Mouse (Mus musculus) kidney, embryonic 16.5 days (tissue): Measurements from ENCODE around the gene Fam25c. TPM values are rescaled to one million over a fixed set of nuclear protein-coding genes. Genes with fewer than 3 reads are reported as not detected.

Experiments used
- ATAC-seq: fragments of 200-750 bp; cut with Nextera tagmentation; 2 replicates; pipeline ENCODE4 v1.8.0; 2017; ENCODE audit warnings: moderate TSS enrichment; ENCODE audit not compliant: low FRiP score, low TSS enrichment
- H3K27ac ChIP-seq: fragments of 300-500 bp; sonication (generic); 2 replicates; pipeline ENCODE4 v1.5.1; 2014; ENCODE audit warnings: low read length
- H3K27me3 ChIP-seq: fragments of 300-500 bp; sonication (generic); 2 replicates; pipeline ENCODE4 v1.6.1; 2014; ENCODE audit warnings: low read length, control low read depth, mixed read lengths; ENCODE audit not compliant: insufficient read depth
- H3K36me3 ChIP-seq: fragments of 300-500 bp; sonication (generic); 2 replicates; pipeline ENCODE4 v1.6.1; 2014; ENCODE audit warnings: low read length, control low read depth, mixed read lengths; ENCODE audit not compliant: insufficient read depth
- H3K4me1 ChIP-seq: fragments of 300-500 bp; sonication (generic); 2 replicates; pipeline ENCODE4 v1.6.1; 2014; ENCODE audit warnings: low read length, control low read depth, mixed read lengths; ENCODE audit not compliant: insufficient read depth
- H3K4me2 ChIP-seq: fragments of 300-500 bp; sonication (generic); replicated peaks from 2 replicates; pipeline ENCODE4 v1.6.1; 2014; ENCODE audit warnings: low read depth, low read length
- H3K4me3 ChIP-seq: fragments of 300-500 bp; sonication (generic); 2 replicates; pipeline ENCODE4 v1.5.1; 2014; ENCODE audit warnings: mild to moderate bottlenecking, low read length
- H3K9ac ChIP-seq: fragments of 300-500 bp; sonication (generic); replicated peaks from 2 replicates; pipeline ENCODE4 v1.6.1; 2014; ENCODE audit warnings: low read length
- H3K9me3 ChIP-seq: fragments of 300-500 bp; sonication (generic); 2 replicates; pipeline ENCODE4 v1.6.1; 2016; ENCODE audit warnings: low read length, control low read depth
- WGBS: fragments of 180-500 bp; shearing (Covaris S2); extraction: QIAGEN DNeasy Blood & Tissue Kit; methylation state at CpG from one replicate; pipeline ENCODE4 v1.1.7; 2014; 5-methylcytosine and 5-hydroxymethylcytosine counted together
- polyA plus RNA-seq: library from polyadenylated mRNA; unstranded; fragments of >200 nt; fragmentation: Nextera tagmentation; extraction: Ambion mirVana; gene quantifications from 2 replicates; pipeline ENCODE4 v1.2.1, GENCODE M21; 2015

Fam25c gene
- polyA plus RNA-seq, 1 experiment from 2014 or later = 1.1 TPM

DNA sequence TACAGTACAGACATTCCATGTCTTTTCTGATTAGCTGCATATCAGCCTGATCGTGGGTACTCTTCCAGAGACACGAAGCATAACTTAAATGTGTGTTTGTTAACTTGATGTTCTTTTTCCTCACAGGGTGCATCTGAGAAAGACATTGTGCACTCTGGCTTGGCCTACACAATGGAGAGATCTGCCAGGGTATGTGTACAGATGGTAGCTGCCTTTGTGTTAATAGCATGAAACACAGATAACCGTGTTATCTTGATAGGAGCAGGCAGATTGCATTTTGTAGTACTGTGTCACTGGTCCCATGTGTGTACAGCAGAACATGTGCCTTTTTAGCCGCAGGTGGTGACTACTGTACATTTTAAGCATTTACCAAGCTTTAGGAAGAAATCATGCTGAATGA, 13.2 kb downstream of the Fam25c start:
- H3K4me3 ChIP-seq = no peak overlapping the region
- 94% methylated on average over 4 of the region's 4 CpGs for WGBS
- H3K36me3 ChIP-seq = peaks cover 51% of the 10 kb centered on the region
- H3K27ac ChIP-seq = no peak overlapping the region
- no peak overlapping the region for H3K4me2 ChIP-seq
- no peaks in the 10 kb centered on the region for H3K4me1 ChIP-seq
- no peaks in the 10 kb centered on the region for H3K27me3 ChIP-seq
- no peak overlapping the region for H3K9ac ChIP-seq
- no peaks in the 10 kb centered on the region for H3K9me3 ChIP-seq
- ATAC-seq = no peak

DNA sequence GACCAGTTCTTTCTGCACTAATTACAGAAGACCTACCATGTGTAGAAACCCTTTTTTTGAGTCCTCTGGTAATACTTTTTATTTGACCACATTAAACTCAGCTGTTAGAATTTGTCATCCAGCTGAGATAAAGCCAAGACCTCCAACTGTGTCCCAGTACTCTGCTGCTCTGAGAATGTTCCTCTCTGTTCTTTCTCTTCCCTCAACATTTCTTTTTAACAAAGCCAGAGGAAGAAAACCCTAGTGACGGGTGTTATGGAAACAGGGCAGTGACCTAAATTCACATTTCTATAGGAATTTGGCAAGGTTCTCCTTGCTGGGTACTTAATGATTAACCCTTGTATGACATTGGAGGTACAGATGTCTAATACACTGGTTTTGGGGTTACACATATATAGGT, 15.8 kb downstream of the Fam25c start:
- Histone ChIP-seq H3K36me3 (peaks cover 76% of the 10 kb centered on the region), H3K27me3 (no peaks in the 10 kb centered on the region), H3K4me1 (no peaks in the 10 kb centered on the region), H3K4me2 (no peak overlapping the region), H3K9me3 (no peaks in the 10 kb centered on the region), H3K4me3 (no peak overlapping the region), H3K9ac (no peak overlapping the region), H3K27ac (no peak overlapping the region)
- 89% methylated on average over 1 of the region's 1 CpGs for WGBS
- ATAC-seq = no peak

DNA sequence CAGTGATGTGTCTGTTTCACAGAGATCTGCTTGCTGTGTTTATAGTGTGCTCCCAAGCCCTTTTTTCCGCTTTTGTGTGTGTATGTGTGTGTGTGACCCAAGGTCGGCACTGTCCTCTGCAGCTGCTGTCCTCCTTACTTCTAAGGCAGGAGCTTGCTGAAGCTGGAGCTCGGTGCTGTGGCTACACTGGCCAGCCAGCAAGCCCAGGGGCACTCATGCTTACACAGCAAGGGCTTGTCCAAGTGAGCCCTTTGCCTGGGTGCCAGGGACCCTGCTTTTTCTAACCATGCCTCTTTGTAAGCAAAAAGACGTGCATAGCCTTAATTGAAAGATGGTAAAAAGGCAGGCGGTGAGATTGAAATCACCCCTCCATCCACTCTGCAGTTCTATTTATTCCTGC, 22.8 kb downstream of the Fam25c start:
- H3K9me3 ChIP-seq = no peaks in the 10 kb centered on the region
- no peak overlapping the region for H3K9ac ChIP-seq
- WGBS = 86% methylated on average over 5 of the region's 5 CpGs
- H3K4me2 ChIP-seq = no peak overlapping the region
- H3K4me1 ChIP-seq = no peaks in the 10 kb centered on the region
- no peak for ATAC-seq
- H3K27ac ChIP-seq = no peak overlapping the region
- H3K27me3 ChIP-seq = no peaks in the 10 kb centered on the region
- H3K4me3 ChIP-seq = no peak overlapping the region
- H3K36me3 ChIP-seq = peaks cover 73% of the 10 kb centered on the region

DNA sequence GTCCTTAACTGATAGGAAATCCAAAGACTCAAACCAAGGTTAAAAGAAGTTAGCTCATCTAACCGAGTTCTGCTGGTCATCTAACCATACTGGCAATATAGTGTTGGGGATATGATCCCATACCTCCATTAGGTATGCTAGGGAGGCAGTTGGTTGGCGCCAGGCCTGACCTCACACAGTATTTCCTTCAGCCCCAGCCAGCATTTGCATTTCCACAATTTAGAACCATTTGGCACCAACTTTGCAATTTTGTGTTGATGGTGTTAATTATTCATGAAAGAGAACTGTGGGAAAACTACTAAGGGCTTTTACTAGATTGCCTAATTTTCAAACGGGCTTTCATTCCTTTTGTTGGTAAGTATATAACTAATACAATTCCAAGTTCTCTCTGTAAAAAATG, 23.3 kb downstream of the Fam25c start:
- Histone ChIP-seq H3K27me3 (no peaks in the 10 kb centered on the region), H3K4me2 (no peak overlapping the region), H3K9ac (no peak overlapping the region), H3K4me1 (no peaks in the 10 kb centered on the region), H3K4me3 (no peak overlapping the region), H3K27ac (no peak overlapping the region), H3K9me3 (no peaks in the 10 kb centered on the region), H3K36me3 (peaks cover 68% of the 10 kb centered on the region)
- WGBS = 88% methylated on average over 3 of the region's 3 CpGs
- no peak for ATAC-seq

DNA sequence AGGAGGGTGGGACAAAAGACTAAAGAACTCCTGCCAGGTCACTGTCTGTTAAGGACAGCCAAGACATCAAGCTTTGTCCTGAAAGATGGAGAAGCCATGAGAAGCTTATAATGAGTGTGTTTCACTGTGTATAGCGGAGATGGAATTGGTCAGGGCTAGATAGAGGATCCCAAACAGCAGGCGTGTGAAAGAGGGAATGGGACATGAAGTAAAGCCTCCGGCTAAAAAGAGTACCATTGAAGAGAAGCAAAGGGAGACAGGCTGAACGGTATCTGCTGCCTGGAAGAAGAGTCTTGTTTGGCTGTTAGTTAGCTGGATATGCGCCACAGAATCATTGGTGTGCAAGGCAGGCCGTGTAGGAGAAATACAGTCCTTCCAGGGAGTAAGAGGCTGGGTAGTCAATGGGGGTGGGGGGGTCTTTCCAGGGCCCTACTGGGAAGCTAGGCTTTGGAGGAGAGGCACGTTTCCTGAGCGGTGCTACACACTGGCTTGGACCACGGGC, 24.5 kb downstream of the Fam25c start:
- Histone ChIP-seq H3K4me1 (no peaks in the 10 kb centered on the region), H3K4me3 (no peak overlapping the region), H3K27me3 (no peaks in the 10 kb centered on the region), H3K4me2 (no peak overlapping the region), H3K9ac (no peak overlapping the region), H3K27ac (no peak overlapping the region), H3K9me3 (no peaks in the 10 kb centered on the region), H3K36me3 (peaks cover 56% of the 10 kb centered on the region)
- 95% methylated on average over 9 of the region's 9 CpGs for WGBS
- no peak for ATAC-seq

DNA sequence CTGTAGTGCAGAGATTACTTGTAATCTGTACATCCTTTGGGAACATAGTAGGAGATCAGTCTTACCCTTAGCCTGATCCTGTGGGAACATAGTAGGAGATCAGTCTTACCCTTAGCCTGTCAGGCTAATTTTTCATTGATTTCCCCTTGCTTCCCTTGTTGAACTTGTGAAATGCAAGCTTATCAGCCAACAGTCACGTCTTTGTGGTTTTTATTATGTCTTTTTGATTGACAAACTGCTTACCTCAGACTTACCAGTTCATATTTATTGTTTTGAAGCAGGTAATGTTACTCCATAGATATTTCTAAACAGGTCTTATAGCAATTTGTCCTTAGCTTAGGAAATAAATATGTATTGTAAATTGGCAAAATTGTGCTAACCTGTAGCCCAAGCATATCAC, 27.6 kb downstream of the Fam25c start:
- Histone ChIP-seq H3K9ac (no peak overlapping the region), H3K36me3 (peaks cover 53% of the 10 kb centered on the region), H3K4me2 (no peak overlapping the region), H3K9me3 (no peaks in the 10 kb centered on the region), H3K4me3 (no peak overlapping the region), H3K27ac (no peak overlapping the region), H3K4me1 (no peaks in the 10 kb centered on the region), H3K27me3 (no peaks in the 10 kb centered on the region)
- WGBS = 86% methylated on average over 1 of the region's 1 CpGs
- no peak for ATAC-seq

DNA sequence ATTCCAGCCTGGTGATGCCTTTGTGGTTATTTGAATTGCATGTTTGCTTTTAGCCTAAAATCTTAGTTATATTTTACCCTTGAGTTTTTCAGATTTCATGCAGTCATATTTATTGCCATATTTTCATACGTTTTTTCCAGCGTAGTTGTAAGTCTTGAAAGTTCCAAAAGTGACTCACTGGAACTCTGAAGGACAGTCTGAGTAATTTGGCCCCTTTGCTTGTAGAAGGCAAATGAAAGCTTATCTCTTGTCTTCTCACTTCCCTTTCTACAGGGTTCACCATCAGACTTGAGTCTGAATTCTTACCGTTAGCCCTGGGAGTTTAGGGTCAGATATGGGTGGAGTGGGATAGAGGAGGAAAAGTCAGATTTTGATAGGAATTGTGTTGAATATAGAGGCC, 28.6 kb downstream of the Fam25c start:
- 91% methylated on average over 3 of the region's 3 CpGs for WGBS
- no peak overlapping the region for H3K4me2 ChIP-seq
- peaks cover 49% of the 10 kb centered on the region for H3K36me3 ChIP-seq
- no peak overlapping the region for H3K9ac ChIP-seq
- no peaks in the 10 kb centered on the region for H3K4me1 ChIP-seq
- H3K9me3 ChIP-seq = no peaks in the 10 kb centered on the region
- ATAC-seq = no peak
- no peak overlapping the region for H3K4me3 ChIP-seq
- no peaks in the 10 kb centered on the region for H3K27me3 ChIP-seq
- H3K27ac ChIP-seq = no peak overlapping the region

DNA sequence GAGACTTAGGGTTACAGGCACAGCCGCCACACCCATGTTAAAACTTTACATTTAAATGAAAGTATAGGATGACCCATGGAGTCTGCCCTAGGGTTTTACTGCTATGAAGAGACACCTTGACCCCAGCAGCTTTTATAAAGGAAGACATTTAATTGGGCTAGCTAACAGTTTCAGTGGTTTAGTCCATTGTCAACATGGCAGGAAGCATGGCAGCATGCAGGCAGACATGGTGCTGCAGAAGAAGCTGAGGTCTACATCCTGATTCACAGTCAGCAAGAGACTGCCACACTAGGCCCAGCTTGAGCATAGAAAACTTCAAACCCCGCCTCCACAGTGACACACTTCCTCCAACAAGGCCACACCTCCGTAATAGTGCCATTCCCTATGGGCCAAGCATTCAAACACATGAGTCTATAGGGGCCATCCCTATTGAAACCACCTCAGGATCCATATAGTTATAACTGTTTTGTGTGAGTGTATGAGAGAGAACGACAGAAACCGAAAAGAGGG, 31.6 kb downstream of the Fam25c start:
- Histone ChIP-seq H3K9me3 (no peaks in the 10 kb centered on the region), H3K9ac (no peak overlapping the region), H3K36me3 (peaks cover 38% of the 10 kb centered on the region), H3K4me3 (no peak overlapping the region), H3K4me2 (no peak overlapping the region), H3K4me1 (no peaks in the 10 kb centered on the region), H3K27me3 (no peaks in the 10 kb centered on the region), H3K27ac (no peak overlapping the region)
- 93% methylated on average over 5 of the region's 5 CpGs for WGBS
- no peak for ATAC-seq

DNA sequence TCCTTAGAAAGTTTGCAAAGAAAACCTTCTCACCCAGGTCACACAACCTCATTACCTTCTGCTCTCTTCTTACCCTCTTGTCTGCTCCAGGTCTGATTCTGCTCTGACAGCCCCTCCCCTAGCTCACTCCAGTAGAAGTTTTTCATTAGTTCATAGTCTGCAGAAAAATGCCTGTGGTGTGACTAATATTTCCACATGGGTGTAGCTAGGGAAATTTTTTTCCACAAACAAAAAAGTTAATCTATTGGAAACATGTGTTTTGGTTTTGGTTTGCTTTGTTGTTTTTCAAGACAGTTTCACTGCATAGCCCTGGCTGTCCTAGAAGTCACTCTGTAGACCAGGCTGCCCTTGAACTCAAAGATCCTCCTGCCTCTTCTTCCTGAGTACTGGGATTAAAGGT, 37.1 kb downstream of the Fam25c start:
- H3K4me1 ChIP-seq = peaks cover 19% of the 10 kb centered on the region
- no peak overlapping the region for H3K4me3 ChIP-seq
- no peaks in the 10 kb centered on the region for H3K27me3 ChIP-seq
- H3K27ac ChIP-seq = no peak overlapping the region
- no peaks in the 10 kb centered on the region for H3K9me3 ChIP-seq
- H3K9ac ChIP-seq = no peak overlapping the region
- no peak for ATAC-seq
- peaks cover 30% of the 10 kb centered on the region for H3K36me3 ChIP-seq
- H3K4me2 ChIP-seq = no peak overlapping the region

DNA sequence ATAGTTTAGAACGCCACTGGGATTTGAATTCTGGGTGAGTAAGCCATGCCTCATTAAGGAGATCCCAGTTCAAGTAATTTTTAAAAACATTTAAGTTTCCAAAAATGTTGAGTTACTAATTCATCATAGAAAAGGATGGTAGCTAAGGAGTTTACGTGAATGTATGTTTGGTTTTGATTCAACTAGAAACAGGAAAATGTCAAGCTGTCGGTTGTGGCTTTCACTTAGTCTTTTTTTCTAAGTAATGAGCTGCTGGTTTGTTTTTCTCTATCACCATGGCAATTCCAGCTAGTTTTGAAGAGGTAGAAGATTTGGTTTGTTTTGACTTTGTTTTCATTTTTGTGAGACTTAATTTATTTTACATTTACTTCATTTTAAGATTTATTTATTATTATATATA, 37.8 kb downstream of the Fam25c start:
- H3K4me2 ChIP-seq = no peak overlapping the region
- no peak overlapping the region for H3K27ac ChIP-seq
- no peak overlapping the region for H3K4me3 ChIP-seq
- no peak overlapping the region for H3K9ac ChIP-seq
- WGBS = 89% methylated on average over 3 of the region's 3 CpGs
- no peak for ATAC-seq
- no peaks in the 10 kb centered on the region for H3K27me3 ChIP-seq
- H3K4me1 ChIP-seq = peaks cover 24% of the 10 kb centered on the region
- no peaks in the 10 kb centered on the region for H3K9me3 ChIP-seq
- peaks cover 26% of the 10 kb centered on the region for H3K36me3 ChIP-seq
